Mouse (Mus musculus) embryonic fibroblast, embryonic 13.5 days (primary cell): Measurements from ENCODE around the gene Kif13a.

Experiments used
- CTCF ChIP-seq: IDR thresholded peaks from 2 replicates; pipeline ENCODE4 v1.5.1; 2011; ENCODE audit warnings: mild to moderate bottlenecking, control low read depth, low read length, moderate library complexity, borderline replicate concordance; ENCODE audit not compliant: insufficient read depth
- POLR2A ChIP-seq: IDR thresholded peaks from 2 replicates; pipeline ENCODE4 v1.6.1; 2011; ENCODE audit warnings: low read depth, mild to moderate bottlenecking, control low read depth, low read length, moderate library complexity

DNA sequence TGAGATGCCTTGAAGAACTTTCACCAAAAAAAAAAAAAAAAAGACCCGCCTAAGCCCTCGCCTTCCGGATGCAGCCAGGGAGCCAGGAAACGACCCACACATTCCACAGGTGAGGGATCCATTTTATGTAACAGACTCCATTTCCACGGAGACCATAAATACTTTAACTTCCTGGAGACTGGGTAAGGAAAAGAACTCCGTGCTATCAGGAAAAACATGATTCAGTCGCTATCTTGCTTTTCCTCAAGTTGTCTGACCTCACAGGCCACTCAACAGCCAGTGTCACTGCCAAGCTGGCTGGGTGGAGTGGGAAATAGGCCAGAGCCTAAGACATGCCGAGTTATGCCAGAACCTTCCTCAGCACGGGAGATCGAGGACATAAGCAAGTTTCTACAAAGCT is 46.3 kb downstream of the Kif13a start:
- TF ChIP-seq CTCF (no peak), POLR2A (no peak)
